Mouse (Mus musculus) neural tube, embryonic 11.5 days (tissue): ENCODE data around the gene Pls3. TPM values are rescaled to one million over a fixed set of nuclear protein-coding genes. Genes with fewer than 3 reads are reported as not detected.
A peak's percentile ranks its signal among the peaks of the same experiment; 100 is the strongest.
"Not testable (repeated sequence)": the region's sequence is repeated elsewhere in the genome, so short reads cannot be mapped to it uniquely, and the experiment has no call there.

Experiments
- ATAC-seq: fragments of 200-750 bp; cut with Nextera tagmentation; 2 replicates; pipeline ENCODE4 v1.8.0; 2017; ENCODE audit warnings: moderate number of reproducible peaks, mild to moderate bottlenecking, moderate TSS enrichment, moderate library complexity; ENCODE audit not compliant: insufficient read depth, low FRiP score, low TSS enrichment
- DNase-seq: peaks from one replicate; pipeline ENCODE4 v3.0.0-alpha.2; 2015; ENCODE audit warnings: low spot score
- H3K27ac ChIP-seq: fragments of 300-500 bp; sonication (generic); 2 replicates; pipeline ENCODE4 v1.5.1; 2014; ENCODE audit warnings: low read depth, mild to moderate bottlenecking, low read length
- H3K27me3 ChIP-seq: fragments of 300-500 bp; sonication (generic); 2 replicates; pipeline ENCODE4 v1.6.1; 2014; ENCODE audit warnings: mild to moderate bottlenecking, low read length, mixed read lengths; ENCODE audit not compliant: control insufficient read depth, insufficient read depth
- H3K36me3 ChIP-seq: fragments of 300-500 bp; sonication (generic); 2 replicates; pipeline ENCODE4 v1.6.1; 2014; ENCODE audit warnings: mild to moderate bottlenecking, low read length, moderate library complexity, mixed read lengths; ENCODE audit not compliant: control insufficient read depth, insufficient read depth
- H3K4me1 ChIP-seq: fragments of 300-500 bp; sonication (generic); 2 replicates; pipeline ENCODE4 v1.6.1; 2014; ENCODE audit warnings: low read length, mixed read lengths; ENCODE audit not compliant: control insufficient read depth, insufficient read depth
- H3K4me2 ChIP-seq: fragments of 300-500 bp; sonication (generic); 2 replicates; pipeline ENCODE4 v1.6.1; 2014; ENCODE audit warnings: low read depth, mild to moderate bottlenecking, moderate library complexity
- H3K4me3 ChIP-seq: fragments of 300-500 bp; sonication (generic); 2 replicates; pipeline ENCODE4 v1.5.1; 2014; ENCODE audit warnings: low read depth, low read length
- H3K9ac ChIP-seq: fragments of 300-500 bp; sonication (generic); 2 replicates; pipeline ENCODE4 v1.6.1; 2014; ENCODE audit warnings: mild to moderate bottlenecking, low read length
- H3K9me3 ChIP-seq: fragments of 300-500 bp; sonication (generic); 2 replicates; pipeline ENCODE4 v1.6.1; 2016; ENCODE audit warnings: low read length; ENCODE audit not compliant: control insufficient read depth
- WGBS: fragments of 180-500 bp; shearing (Covaris S2); extraction: QIAGEN DNeasy Blood & Tissue Kit; methylation state at CpG from one replicate; pipeline ENCODE4 v1.1.7; 2014; 5-methylcytosine and 5-hydroxymethylcytosine counted together
- polyA plus RNA-seq: library from polyadenylated mRNA; unstranded; fragments of >200 nt; fragmentation: Nextera tagmentation; extraction: Ambion mirVana; gene quantifications from 2 replicates; pipeline ENCODE4 v1.2.1, GENCODE M21; 2014

Gene Pls3
- polyA plus RNA-seq, 1 experiment from 2014 or later: 107 TPM

- Histone ChIP-seq H3K9me3 (no peaks in the 10 kb centered on the region), H3K36me3 (no peaks in the 10 kb centered on the region), H3K4me3 (no peak overlapping the region), H3K4me2 (no peak overlapping the region), H3K9ac (no peak overlapping the region), H3K27ac (no peak overlapping the region), H3K27me3 (no peaks in the 10 kb centered on the region), H3K4me1 (no peaks in the 10 kb centered on the region)
- ATAC-seq: no peak
- no peak for DNase-seq
- 86% methylated on average over 2 of the region's 2 CpGs for WGBS
These were observed 60.0 kb downstream of the Pls3 start for GRCm38 (mm10) chrX:75814958-75815357.

GRCm38 (mm10) chrX:75814123-75814522 lies 60.9 kb downstream of the Pls3 start:
- H3K27me3 ChIP-seq: no peaks in the 10 kb centered on the region
- H3K9me3 ChIP-seq: no peaks in the 10 kb centered on the region
- H3K27ac ChIP-seq: no peak overlapping the region
- no peak overlapping the region for H3K4me3 ChIP-seq
- H3K4me2 ChIP-seq: no peak overlapping the region
- no peaks in the 10 kb centered on the region for H3K36me3 ChIP-seq
- no peak for DNase-seq
- ATAC-seq: no peak
- 84% methylated on average over 4 of the region's 4 CpGs for WGBS
- H3K4me1 ChIP-seq: no peaks in the 10 kb centered on the region
- H3K9ac ChIP-seq: no peak overlapping the region

GRCm38 (mm10) chrX:75796583-75796982 lies 78.4 kb downstream of the Pls3 start:
- Histone ChIP-seq H3K4me1 (no peaks in the 10 kb centered on the region), H3K4me2 (no peak overlapping the region), H3K27ac (no peak overlapping the region), H3K4me3 (no peak overlapping the region), H3K36me3 (no peaks in the 10 kb centered on the region), H3K27me3 (no peaks in the 10 kb centered on the region), H3K9ac (no peak overlapping the region), H3K9me3 (no peaks in the 10 kb centered on the region)
- DNase-seq (peak; percentile 15), ATAC-seq (no peak)
- 35% methylated on average over 4 of the region's 4 CpGs for WGBS

GRCm38 (mm10) chrX:75779796-75780195 lies 95.2 kb downstream of the Pls3 start:
- no peaks in the 10 kb centered on the region for H3K27me3 ChIP-seq
- no peak for ATAC-seq
- H3K27ac ChIP-seq: no peak overlapping the region
- no peak overlapping the region for H3K4me2 ChIP-seq
- no peak for DNase-seq
- no peaks in the 10 kb centered on the region for H3K9me3 ChIP-seq
- 85% methylated on average over 4 of the region's 4 CpGs for WGBS
- no peaks in the 10 kb centered on the region for H3K36me3 ChIP-seq
- no peak overlapping the region for H3K9ac ChIP-seq
- H3K4me1 ChIP-seq: no peaks in the 10 kb centered on the region
- no peak overlapping the region for H3K4me3 ChIP-seq

- ATAC-seq (no peak), DNase-seq (no peak)
- no peak overlapping the region for H3K4me2 ChIP-seq
- no peak overlapping the region for H3K4me3 ChIP-seq
- WGBS: 85% methylated on average over 2 of the region's 2 CpGs
- no peaks in the 10 kb centered on the region for H3K4me1 ChIP-seq
- no peak overlapping the region for H3K9ac ChIP-seq
- no peaks in the 10 kb centered on the region for H3K9me3 ChIP-seq
- no peaks in the 10 kb centered on the region for H3K36me3 ChIP-seq
- H3K27ac ChIP-seq: no peak overlapping the region
- no peaks in the 10 kb centered on the region for H3K27me3 ChIP-seq
These were observed 97.5 kb downstream of the Pls3 start for GRCm38 (mm10) chrX:75777461-75777860.

- WGBS: 36% methylated on average over 7 of the region's 7 CpGs
- ATAC-seq: 0 out of 2 replicates have a peak, but pooled peaks have one; percentile 18
- no peaks in the 10 kb centered on the region for H3K27me3 ChIP-seq
These were observed 110.1 kb downstream of the Pls3 start for GRCm38 (mm10) chrX:75764794-75765328.

GRCm38 (mm10) chrX:75764135-75764793 lies 110.7 kb downstream of the Pls3 start:
- peak; percentile 97 for ATAC-seq
- peak overlapping the region; percentile 50 for H3K4me2 ChIP-seq
- H3K36me3 ChIP-seq: no peaks in the 10 kb centered on the region
- H3K27ac ChIP-seq: peak overlapping the region; percentile 75
- peak; percentile 79 for DNase-seq
- H3K4me1 ChIP-seq: no peaks in the 10 kb centered on the region
- H3K9me3 ChIP-seq: no peaks in the 10 kb centered on the region
- peak overlapping the region; percentile 62 for H3K9ac ChIP-seq
- H3K27me3 ChIP-seq: no peaks in the 10 kb centered on the region
- WGBS: 18% methylated on average over 19 of the region's 19 CpGs
- peak overlapping the region; percentile 45 for H3K4me3 ChIP-seq

More at GRCm38 (mm10) chrX:75764794-75765328, 110.1 kb downstream of the Pls3 start:
- H3K4me2 ChIP-seq: peak overlapping the region; percentile 50
- peak overlapping the region; percentile 45 for H3K4me3 ChIP-seq
- H3K9ac ChIP-seq: peak overlapping the region; percentile 62
- H3K36me3 ChIP-seq: no peaks in the 10 kb centered on the region
- peak overlapping the region; percentile 75 for H3K27ac ChIP-seq
- no peak for DNase-seq
- no peaks in the 10 kb centered on the region for H3K4me1 ChIP-seq
- H3K9me3 ChIP-seq: no peaks in the 10 kb centered on the region

GRCm38 (mm10) chrX:75759461-75759860 lies 115.5 kb downstream of the Pls3 start:
- not testable (repeated sequence) for H3K4me2 ChIP-seq, H3K36me3 ChIP-seq, H3K27ac ChIP-seq, H3K4me1 ChIP-seq, H3K4me3 ChIP-seq, H3K9me3 ChIP-seq, ATAC-seq, H3K27me3 ChIP-seq, H3K9ac ChIP-seq, DNase-seq
- 79% methylated on average over 2 of the region's 2 CpGs for WGBS

GRCm38 (mm10) chrX:75759036-75759435 lies 115.9 kb downstream of the Pls3 start:
- H3K9me3 ChIP-seq, H3K27ac ChIP-seq, H3K27me3 ChIP-seq, H3K36me3 ChIP-seq, H3K4me2 ChIP-seq, ATAC-seq, H3K9ac ChIP-seq, H3K4me3 ChIP-seq, H3K4me1 ChIP-seq: not testable (repeated sequence)
- 85% methylated on average over 11 of the region's 12 CpGs for WGBS
- peak; percentile 76 for DNase-seq
